Mouse (Mus musculus) hindbrain, postnatal 0 days (tissue): ENCODE results near the gene Pigb. TPM values are rescaled to one million over a fixed set of nuclear protein-coding genes. Genes with fewer than 3 reads are reported as not detected.

ENCODE experiments used
- ATAC-seq: fragments of 200-750 bp; cut with Nextera tagmentation; 2 replicates; pipeline ENCODE4 v1.8.0; 2017; ENCODE audit warnings: mild to moderate bottlenecking, moderate TSS enrichment, moderate library complexity
- DNase-seq: peaks from one replicate; pipeline ENCODE4 v3.0.0-alpha.2; 2015; ENCODE audit warnings: low spot score
- H3K27ac ChIP-seq: fragments of 300-500 bp; sonication (generic); 2 replicates; pipeline ENCODE4 v1.5.1; 2014; ENCODE audit warnings: mild to moderate bottlenecking
- H3K27me3 ChIP-seq: fragments of 300-500 bp; sonication (generic); 2 replicates; pipeline ENCODE4 v1.6.1; 2014; ENCODE audit warnings: low read length, mixed read lengths; ENCODE audit not compliant: insufficient read depth
- H3K36me3 ChIP-seq: fragments of 300-500 bp; sonication (generic); 2 replicates; pipeline ENCODE4 v1.6.1; 2014; ENCODE audit warnings: low read length, mixed read lengths; ENCODE audit not compliant: insufficient read depth
- H3K4me1 ChIP-seq: fragments of 300-500 bp; sonication (generic); 2 replicates; pipeline ENCODE4 v1.6.1; 2014; ENCODE audit warnings: antibody characterized with exemption, low read length, mixed read lengths; ENCODE audit not compliant: insufficient read depth
- H3K4me2 ChIP-seq: fragments of 300-500 bp; sonication (generic); 2 replicates; pipeline ENCODE4 v1.6.1; 2014; ENCODE audit warnings: low read depth, mild to moderate bottlenecking, low read length, moderate library complexity, mixed read lengths
- H3K4me3 ChIP-seq: fragments of 300-500 bp; sonication (generic); 2 replicates; pipeline ENCODE4 v1.5.1; 2014; ENCODE audit warnings: low read length
- H3K9ac ChIP-seq: fragments of 300-500 bp; sonication (generic); replicated peaks from 2 replicates; pipeline ENCODE4 v1.6.1; 2014; ENCODE audit warnings: mild to moderate bottlenecking, low read length, moderate library complexity, mixed read lengths
- H3K9me3 ChIP-seq: fragments of 300-500 bp; sonication (generic); 2 replicates; pipeline ENCODE4 v1.6.1; 2016; ENCODE audit warnings: low read length, mixed read lengths
- CTCF ChIP-seq: IDR thresholded peaks from 2 replicates; pipeline ENCODE4 v1.5.1; 2016; ENCODE audit warnings: antibody characterized with exemption, control low read depth, low read depth
- WGBS: fragments of 180-500 bp; shearing (Covaris S2); extraction: QIAGEN DNeasy Blood & Tissue Kit; methylation state at CpG from one replicate; pipeline ENCODE4 v1.1.7; 2014; 5-methylcytosine and 5-hydroxymethylcytosine counted together
- polyA plus RNA-seq: library from polyadenylated mRNA; unstranded; fragments of >200 nt; fragmentation: Nextera tagmentation; extraction: Ambion mirVana; gene quantifications from 2 replicates; pipeline ENCODE4 v1.2.1, GENCODE M21; 2015
- total RNA-seq: library from RNA; depleted of rRNA; stranded (reverse); fragments of >200 nt; gene quantifications from 2 replicates; pipeline ENCODE4 v1.2.3, GENCODE M21; 2014

Pigb gene
- total and polyA plus RNA-seq, 2 experiments from 2014 or later = 8.9 to 16.4 TPM

- H3K4me3 ChIP-seq = no peak overlapping the region
- WGBS = 77% methylated on average over 3 of the region's 3 CpGs
- no peak overlapping the region for H3K4me2 ChIP-seq
- H3K36me3 ChIP-seq = peaks cover 63% of the 10 kb centered on the region
- no peaks in the 10 kb centered on the region for H3K9me3 ChIP-seq
- H3K27ac ChIP-seq = no peak overlapping the region
- H3K9ac ChIP-seq = no peak overlapping the region
- ATAC-seq = no peak
- TF ChIP-seq CTCF = no peak
- no peaks in the 10 kb centered on the region for H3K27me3 ChIP-seq
- H3K4me1 ChIP-seq = no peaks in the 10 kb centered on the region
- no peak for DNase-seq
These were observed 31.8 kb downstream of the Pigb start for GRCm38 (mm10) chr9:73008384-73008783.

- peak; percentile 44 for TF ChIP-seq CTCF
- Histone ChIP-seq H3K4me3 (no peak overlapping the region), H3K4me1 (no peaks in the 10 kb centered on the region), H3K27ac (no peak overlapping the region), H3K9ac (no peak overlapping the region), H3K27me3 (no peaks in the 10 kb centered on the region), H3K9me3 (no peaks in the 10 kb centered on the region), H3K36me3 (peaks cover 54% of the 10 kb centered on the region), H3K4me2 (no peak overlapping the region)
- WGBS = 100% methylated on average over 3 of the region's 3 CpGs
- ATAC-seq (no peak), DNase-seq (peak; percentile 40)
These were observed 34.0 kb downstream of the Pigb start for GRCm38 (mm10) chr9:73006175-73006574.

- Histone ChIP-seq H3K27me3 (no peaks in the 10 kb centered on the region), H3K4me1 (no peaks in the 10 kb centered on the region), H3K4me3 (no peak overlapping the region), H3K36me3 (peaks cover 44% of the 10 kb centered on the region), H3K27ac (no peak overlapping the region), H3K4me2 (no peak overlapping the region), H3K9me3 (no peaks in the 10 kb centered on the region), H3K9ac (no peak overlapping the region)
- no peak for TF ChIP-seq CTCF
- WGBS = 90% methylated on average over 6 of the region's 6 CpGs
- DNase-seq = no peak
- no peak for ATAC-seq
These were observed 35.1 kb downstream of the Pigb start for GRCm38 (mm10) chr9:73005106-73005505.

GRCm38 (mm10) chr9:73004076-73004475 is 36.1 kb downstream of the Pigb start:
- TF ChIP-seq CTCF = no peak
- Histone ChIP-seq H3K4me2 (no peak overlapping the region), H3K9me3 (no peaks in the 10 kb centered on the region), H3K4me3 (no peak overlapping the region), H3K27ac (no peak overlapping the region), H3K27me3 (no peaks in the 10 kb centered on the region), H3K4me1 (no peaks in the 10 kb centered on the region), H3K9ac (no peak overlapping the region), H3K36me3 (peaks cover 41% of the 10 kb centered on the region)
- ATAC-seq = no peak
- WGBS = 86% methylated on average over 8 of the region's 8 CpGs
- DNase-seq = no peak

- no peak for DNase-seq
- Histone ChIP-seq H3K9me3 (no peaks in the 10 kb centered on the region), H3K27ac (no peak overlapping the region), H3K4me1 (no peaks in the 10 kb centered on the region), H3K9ac (no peak overlapping the region), H3K27me3 (no peaks in the 10 kb centered on the region), H3K4me3 (no peak overlapping the region), H3K36me3 (peaks cover 34% of the 10 kb centered on the region), H3K4me2 (no peak overlapping the region)
- 57% methylated on average over 3 of the region's 3 CpGs for WGBS
- no peak for TF ChIP-seq CTCF
- ATAC-seq = no peak
These were observed 38.0 kb downstream of the Pigb start for GRCm38 (mm10) chr9:73002177-73002576.

GRCm38 (mm10) chr9:73001314-73002011 is 38.7 kb downstream of the Pigb start:
- Histone ChIP-seq H3K4me3 (no peak overlapping the region), H3K9ac (no peak overlapping the region), H3K9me3 (no peaks in the 10 kb centered on the region), H3K27me3 (no peaks in the 10 kb centered on the region), H3K27ac (no peak overlapping the region), H3K36me3 (peaks cover 34% of the 10 kb centered on the region), H3K4me2 (no peak overlapping the region), H3K4me1 (no peaks in the 10 kb centered on the region)
- ATAC-seq (no peak), DNase-seq (no peak)
- no peak for TF ChIP-seq CTCF
- WGBS = 87% methylated on average over 13 of the region's 13 CpGs

GRCm38 (mm10) chr9:73000487-73000886 is 39.7 kb downstream of the Pigb start:
- no peaks in the 10 kb centered on the region for H3K4me1 ChIP-seq
- peak; percentile 25; the same call in 1 of the 2 replicates for TF ChIP-seq CTCF
- no peak for DNase-seq
- peaks cover 24% of the 10 kb centered on the region for H3K36me3 ChIP-seq
- no peak overlapping the region for H3K9ac ChIP-seq
- 75% methylated on average over 2 of the region's 2 CpGs for WGBS
- ATAC-seq = no peak
- H3K4me3 ChIP-seq = no peak overlapping the region
- H3K27ac ChIP-seq = no peak overlapping the region
- H3K4me2 ChIP-seq = no peak overlapping the region
- H3K9me3 ChIP-seq = no peaks in the 10 kb centered on the region
- no peaks in the 10 kb centered on the region for H3K27me3 ChIP-seq
